Mouse (Mus musculus) heart, embryonic 14.5 days (tissue): ENCODE measurements around the gene Igsf10. TPM values are rescaled to one million over a fixed set of nuclear protein-coding genes. Genes with fewer than 3 reads are reported as not detected.

Experiments
- ATAC-seq: fragments of 200-750 bp; cut with Nextera tagmentation; 2 replicates; pipeline ENCODE4 v1.8.0; 2017; ENCODE audit warnings: low read depth, moderate TSS enrichment; ENCODE audit not compliant: insufficient number of reproducible peaks, insufficient read depth, low FRiP score
- H3K27ac ChIP-seq, 2 experiments: fragments of 200-500 bp in 1 of 2; fragments of 300-500 bp in 1 of 2; sonication (generic) in 1 of 2; replicated peaks in 1 of 2; 2 replicates each; pipeline ENCODE4 v1.5.1; 2012 to 2014; ENCODE audit warnings: low read depth in 2 of 2, low read length in 2 of 2, control low read depth in 1 of 2, mild to moderate bottlenecking in 1 of 2, mixed read lengths in 1 of 2; ENCODE audit not compliant: control insufficient read depth in 1 of 2, insufficient read depth in 1 of 2
- H3K27me3 ChIP-seq: fragments of 300-500 bp; sonication (generic); 2 replicates; pipeline ENCODE4 v1.6.1; 2014; ENCODE audit warnings: mild to moderate bottlenecking, low read length, control low read depth; ENCODE audit not compliant: control insufficient read depth, insufficient read depth
- H3K36me3 ChIP-seq: fragments of 300-500 bp; sonication (generic); 2 replicates; pipeline ENCODE4 v1.6.1; 2014; ENCODE audit warnings: mild to moderate bottlenecking, control low read depth, low read length, mixed read lengths; ENCODE audit not compliant: control insufficient read depth, insufficient read depth
- H3K4me1 ChIP-seq, 2 experiments: fragments of 200-500 bp in 1 of 2; fragments of 300-500 bp in 1 of 2; sonication (generic) in 1 of 2; 2 replicates each; pipeline ENCODE4 v1.6.1; 2012 to 2014; ENCODE audit warnings: low read length in 2 of 2, control low read depth in 1 of 2, mixed read lengths in 1 of 2; ENCODE audit not compliant: control insufficient read depth in 2 of 2, insufficient read depth in 2 of 2
- H3K4me2 ChIP-seq: fragments of 300-500 bp; sonication (generic); 2 replicates; pipeline ENCODE4 v1.6.1; 2014; ENCODE audit warnings: mild to moderate bottlenecking, low read length
- H3K4me3 ChIP-seq, 2 experiments: fragments of 200-500 bp in 1 of 2; fragments of 300-500 bp in 1 of 2; sonication (generic) in 1 of 2; 2 replicates each; pipeline ENCODE4 v1.5.1; 2012 to 2014; ENCODE audit warnings: low read length in 2 of 2, mild to moderate bottlenecking in 2 of 2, control low read depth in 1 of 2, low read depth in 1 of 2, moderate library complexity in 1 of 2; ENCODE audit not compliant: control insufficient read depth in 1 of 2, insufficient read depth in 1 of 2
- H3K9ac ChIP-seq: fragments of 300-500 bp; sonication (generic); 2 replicates; pipeline ENCODE4 v1.6.1; 2014; ENCODE audit warnings: mild to moderate bottlenecking, low read length
- H3K9me3 ChIP-seq: fragments of 300-500 bp; sonication (generic); 2 replicates; pipeline ENCODE4 v1.6.1; 2016; ENCODE audit warnings: low read length, control low read depth; ENCODE audit not compliant: control insufficient read depth
- WGBS: fragments of 180-500 bp; shearing (Covaris S2); extraction: QIAGEN DNeasy Blood & Tissue Kit; methylation state at CpG from one replicate; pipeline ENCODE4 v1.1.7; 2014; 5-methylcytosine and 5-hydroxymethylcytosine counted together
- polyA plus RNA-seq: library from polyadenylated mRNA; unstranded; fragments of >200 nt; fragmentation: Nextera tagmentation; extraction: Ambion mirVana; gene quantifications from 2 replicates; pipeline ENCODE4 v1.2.1, GENCODE M21; 2014

Igsf10 gene
- polyA plus RNA-seq, 1 experiment from 2014 or later, result 2.5 TPM

DNA sequence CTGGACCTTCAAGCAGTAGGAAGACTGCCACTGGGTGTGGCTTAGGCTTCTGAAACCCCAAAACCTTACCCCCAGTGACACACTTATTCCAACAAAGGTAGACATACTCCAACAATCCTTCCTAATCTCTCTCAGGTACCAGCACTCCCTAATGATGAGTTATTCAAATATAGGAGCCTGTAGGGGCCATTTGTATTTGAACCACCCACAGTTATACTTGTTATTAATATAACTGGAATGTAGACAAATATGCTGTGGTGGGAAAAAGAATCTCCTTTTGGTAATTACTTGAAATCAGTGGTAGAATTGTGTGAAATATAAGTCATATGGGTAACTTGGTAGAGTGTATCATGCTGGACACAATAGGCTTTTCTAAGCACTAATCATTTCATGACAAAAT, 65.6 kb downstream of the Igsf10 start:
- ATAC-seq, result no peak
- H3K36me3 ChIP-seq, result 0 out of 2 replicates have a peak, but pooled peaks cover 6% of the 10 kb centered on the region
- no peak overlapping the region for H3K9ac ChIP-seq
- H3K9me3 ChIP-seq, result no peaks in the 10 kb centered on the region
- H3K4me3 ChIP-seq, result no peak overlapping the region
- H3K27me3 ChIP-seq, result no peaks in the 10 kb centered on the region
- H3K4me2 ChIP-seq, result no peak overlapping the region
- H3K27ac ChIP-seq, result no peak overlapping the region
- no peaks in the 10 kb centered on the region for H3K4me1 ChIP-seq

DNA sequence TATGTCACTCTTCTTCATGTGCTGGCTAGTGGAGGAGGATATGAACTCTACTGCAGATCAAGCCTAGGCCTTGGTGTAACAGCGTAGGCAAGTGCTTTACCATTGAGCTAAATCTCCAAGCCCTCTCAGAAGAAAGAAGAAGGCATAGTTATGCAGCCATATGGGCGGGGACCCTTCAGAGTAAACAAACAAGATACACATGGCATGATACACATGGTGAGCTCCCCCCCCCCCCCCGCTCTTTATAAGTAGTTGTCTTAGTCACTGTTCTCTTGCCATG, 66.0 kb downstream of the Igsf10 start:
- no peaks in the 10 kb centered on the region for H3K27me3 ChIP-seq
- H3K4me1 ChIP-seq, result no peaks in the 10 kb centered on the region
- no peak overlapping the region for H3K4me3 ChIP-seq
- no peak for ATAC-seq
- H3K9ac ChIP-seq, result no peak overlapping the region
- WGBS, result 94% methylated on average over 3 of the region's 3 CpGs
- H3K36me3 ChIP-seq, result 0 out of 2 replicates have a peak, but pooled peaks cover 6% of the 10 kb centered on the region
- H3K9me3 ChIP-seq, result no peaks in the 10 kb centered on the region
- H3K27ac ChIP-seq, result no peak overlapping the region
- no peak overlapping the region for H3K4me2 ChIP-seq

DNA sequence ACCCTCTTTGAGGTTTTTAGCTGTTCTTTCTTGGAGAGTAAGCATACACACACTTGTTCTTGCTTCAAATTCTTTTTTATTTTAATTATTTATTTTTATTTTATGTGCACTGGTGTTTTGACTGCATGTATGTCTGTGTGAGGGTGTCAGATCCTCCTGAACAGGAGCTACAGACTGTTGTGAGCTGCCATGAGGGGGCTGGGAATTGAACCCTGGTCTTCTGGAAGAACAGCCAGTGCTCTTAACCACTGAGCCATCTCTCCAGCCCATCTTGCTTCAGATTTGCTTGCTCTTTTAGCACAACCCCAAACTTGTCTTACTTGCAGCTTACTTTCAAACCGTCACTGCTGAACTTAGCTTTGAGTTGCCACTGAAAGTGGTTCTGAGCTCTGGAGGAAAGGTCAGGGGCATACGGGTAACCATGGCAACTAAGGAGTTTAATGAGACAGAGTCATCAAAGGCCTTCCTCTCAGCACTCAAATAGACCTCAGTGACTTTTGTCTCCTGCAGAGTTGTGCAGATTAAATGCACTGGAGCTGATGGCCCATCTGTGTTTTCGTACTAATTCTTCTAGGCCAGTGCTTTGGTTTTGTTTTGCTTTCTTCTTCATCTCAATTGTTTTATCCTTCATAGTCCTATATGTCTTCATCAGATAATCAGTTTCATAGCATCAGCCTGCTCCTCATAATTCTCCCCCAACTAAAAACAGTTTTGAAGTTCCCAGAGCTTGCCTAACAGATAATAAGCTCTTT, 66.5 kb downstream of the Igsf10 start:
- no peaks in the 10 kb centered on the region for H3K4me1 ChIP-seq
- H3K27ac ChIP-seq, result no peak overlapping the region
- H3K4me2 ChIP-seq, result no peak overlapping the region
- no peak overlapping the region for H3K9ac ChIP-seq
- 77% methylated on average over 3 of the region's 3 CpGs for WGBS
- H3K9me3 ChIP-seq, result no peaks in the 10 kb centered on the region
- H3K27me3 ChIP-seq, result no peaks in the 10 kb centered on the region
- H3K36me3 ChIP-seq, result 0 out of 2 replicates have a peak, but pooled peaks cover 6% of the 10 kb centered on the region
- no peak for ATAC-seq
- H3K4me3 ChIP-seq, result no peak overlapping the region

DNA sequence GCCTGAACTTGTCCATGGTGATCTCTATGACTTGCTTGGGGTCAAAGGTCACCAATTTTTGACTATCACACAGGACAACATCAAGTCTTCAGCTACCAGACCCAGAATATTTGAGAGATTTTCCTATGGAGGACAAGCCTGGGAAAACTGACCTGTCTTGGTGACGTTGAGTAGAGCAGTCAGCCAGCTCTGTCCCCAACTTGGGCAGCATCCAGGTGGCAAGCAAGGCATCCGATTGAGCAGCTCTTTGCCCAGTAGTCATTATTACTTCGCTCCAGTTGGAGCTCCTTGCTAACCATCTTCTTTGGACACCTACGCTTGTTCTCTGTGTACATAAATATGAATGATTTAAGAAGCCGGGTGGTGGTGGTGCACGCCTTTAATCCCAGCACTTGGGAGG, 73.4 kb downstream of the Igsf10 start:
- Histone ChIP-seq H3K27ac (no peak overlapping the region), H3K4me1 (no peaks in the 10 kb centered on the region), H3K4me3 (no peak overlapping the region), H3K27me3 (no peaks in the 10 kb centered on the region), H3K9me3 (no peaks in the 10 kb centered on the region), H3K4me2 (no peak overlapping the region), H3K36me3 (0 out of 2 replicates have a peak, but pooled peaks cover 3% of the 10 kb centered on the region), H3K9ac (no peak overlapping the region)
- ATAC-seq, result no peak
- WGBS, result 92% methylated on average over 6 of the region's 6 CpGs

Other genes with a start within 250 kb of the Igsf10 start
- 1.1 and 1.2 TPM in 2 replicates for gene Gpr171, start 242.6 kb downstream of the Igsf10 start, polyA plus RNA-seq
- gene P2ry14, start 190.8 kb downstream of the Igsf10 start, polyA plus RNA-seq, result 2.1 and 2.5 TPM in 2 replicates
- gene Gpr87, start 149.3 kb downstream of the Igsf10 start, polyA plus RNA-seq, result not detected in 2 replicates
- gene P2ry13, start 133.5 kb downstream of the Igsf10 start, polyA plus RNA-seq, result 0.49 and 0.78 TPM in 2 replicates
- gene P2ry12, start 81.5 kb downstream of the Igsf10 start, polyA plus RNA-seq, result 0.96 and 1.2 TPM in 2 replicates